Mouse (Mus musculus) lung, postnatal 0 days (tissue): ENCODE results near the gene Mapk1ip1l.

Experiments used
- CTCF ChIP-seq: IDR thresholded peaks from 2 replicates; pipeline ENCODE4 v1.5.1; 2016; ENCODE audit warnings: antibody characterized with exemption, mild to moderate bottlenecking
- EP300 ChIP-seq: IDR thresholded peaks from 2 replicates; pipeline ENCODE4 v1.6.1; 2016; ENCODE audit warnings: antibody characterized with exemption, mild to moderate bottlenecking, control low read depth

DNA sequence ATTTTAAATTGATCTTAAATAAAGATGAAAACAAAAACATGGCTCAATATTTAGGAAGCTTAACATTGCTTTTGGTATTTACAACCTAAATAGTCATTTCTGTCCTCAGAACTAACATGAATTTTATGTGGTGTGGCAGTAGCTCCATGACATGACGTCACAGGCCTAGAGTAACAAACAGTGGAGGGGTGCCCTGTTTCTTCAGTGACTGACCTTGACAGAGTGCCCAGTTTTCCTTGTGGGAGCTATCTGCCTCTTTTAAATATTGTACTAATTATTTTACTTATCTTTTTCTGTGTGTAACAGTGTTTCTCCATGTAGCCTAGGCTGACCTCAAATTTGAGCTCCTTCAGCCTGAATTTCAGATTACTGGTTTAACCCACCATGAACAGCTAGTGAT, 6.3 kb upstream of the Mapk1ip1l start:
- no peak for TF ChIP-seq CTCF
- no peak for TF ChIP-seq EP300
